Mouse (Mus musculus): ENCODE measurements around the gene Ndufc1. TPM values are rescaled to one million over a fixed set of nuclear protein-coding genes. Genes with fewer than 3 reads are reported as not detected.
"Not testable (repeated sequence)": the region's sequence is repeated elsewhere in the genome, so short reads cannot be mapped to it uniquely, and the experiment has no call there.

The Ndufc1 gene
- total RNA-seq, 4 experiments from 2014 or later: 257 to 292 (median 267) TPM

- DNase-seq (ENCODE audit: low spot score in 2 of 2): no peak
These were observed 12.3 kb downstream of the Ndufc1 start, which contains the start of gene Mgarp for GRCm38 (mm10) chr3:51396219-51397068. TSS of gene Mgarp (minus strand) at chr3:51396738.

- DNase-seq (ENCODE audit: low spot score in 2 of 2): no peak
These were observed 13.2 kb downstream of the Ndufc1 start for GRCm38 (mm10) chr3:51395461-51396145.

GRCm38 (mm10) chr3:51394881-51395280 is 13.9 kb downstream of the Ndufc1 start:
- no peak for DNase-seq (ENCODE audit: low spot score in 2 of 2)

DNA sequence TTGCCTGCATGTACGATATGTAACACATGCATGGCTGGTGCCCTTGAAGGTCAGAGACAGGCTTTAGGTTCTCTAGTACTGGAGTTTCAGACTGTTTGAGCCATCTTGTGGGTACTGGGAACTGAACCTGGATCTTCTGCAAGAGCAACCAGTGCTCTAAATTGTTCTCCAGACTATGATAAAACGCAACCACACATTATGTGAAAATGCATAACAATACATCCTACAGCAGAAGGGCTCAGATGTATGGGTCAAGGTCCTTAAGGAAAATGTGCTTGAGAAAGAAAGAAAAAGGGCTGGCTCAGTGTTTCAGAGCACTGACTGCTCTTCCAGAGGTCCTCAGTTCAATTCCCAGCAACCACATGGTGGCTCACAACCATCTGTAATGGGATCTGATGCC is 15.1 kb downstream of the Ndufc1 start:
- no peak for DNase-seq (ENCODE audit: low spot score in 2 of 2)

- not testable (repeated sequence) for DNase-seq (ENCODE audit: low spot score in 2 of 2)
These were observed 15.8 kb downstream of the Ndufc1 start for GRCm38 (mm10) chr3:51393018-51393417.

DNA sequence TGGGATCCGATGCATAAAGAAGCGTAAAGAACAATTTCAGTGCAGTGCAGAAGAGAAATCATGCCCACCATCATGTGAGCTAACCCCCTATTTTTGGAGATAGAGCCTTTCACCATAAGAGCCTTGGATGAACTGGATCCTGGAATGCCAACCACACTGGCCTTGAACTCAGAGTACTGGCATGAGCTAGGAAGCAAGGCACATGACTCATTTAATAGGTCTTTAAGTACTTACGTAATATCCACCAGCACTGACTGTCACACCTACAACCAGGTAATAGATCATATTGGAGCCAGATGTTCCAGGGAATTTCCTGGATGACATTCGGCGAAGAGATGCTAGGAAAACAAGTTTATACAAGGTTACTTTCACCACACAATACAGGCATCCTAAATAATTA is 17.2 kb downstream of the Ndufc1 start:
- no peak for DNase-seq (ENCODE audit: low spot score in 2 of 2)

DNA sequence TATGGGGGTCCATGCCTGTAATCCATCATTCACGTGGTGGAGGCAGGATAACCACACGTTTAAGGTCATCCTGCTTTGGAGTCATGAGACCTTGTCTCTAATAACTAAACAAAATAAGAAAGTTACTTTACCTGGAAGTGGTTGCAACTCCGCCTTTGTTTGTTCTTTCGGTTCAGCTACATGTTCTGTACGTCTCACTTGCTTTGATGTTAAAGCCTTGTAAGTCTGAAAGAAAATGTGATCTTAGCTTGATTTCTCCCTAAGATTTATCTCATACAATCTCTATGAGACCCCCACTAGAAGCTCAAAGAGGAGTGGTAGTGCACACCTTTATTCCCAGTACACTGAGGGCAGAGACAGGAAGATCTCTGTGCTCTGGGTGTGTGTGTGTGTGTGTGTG is 17.7 kb downstream of the Ndufc1 start:
- no peak for DNase-seq (ENCODE audit: low spot score in 2 of 2)

GRCm38 (mm10) chr3:51388904-51389303 is 19.9 kb downstream of the Ndufc1 start:
- no peak for DNase-seq (ENCODE audit: low spot score in 2 of 2)

- DNase-seq (ENCODE audit: low spot score in 2 of 2): no peak
These were observed 20.9 kb downstream of the Ndufc1 start for GRCm38 (mm10) chr3:51387868-51388381.

DNA sequence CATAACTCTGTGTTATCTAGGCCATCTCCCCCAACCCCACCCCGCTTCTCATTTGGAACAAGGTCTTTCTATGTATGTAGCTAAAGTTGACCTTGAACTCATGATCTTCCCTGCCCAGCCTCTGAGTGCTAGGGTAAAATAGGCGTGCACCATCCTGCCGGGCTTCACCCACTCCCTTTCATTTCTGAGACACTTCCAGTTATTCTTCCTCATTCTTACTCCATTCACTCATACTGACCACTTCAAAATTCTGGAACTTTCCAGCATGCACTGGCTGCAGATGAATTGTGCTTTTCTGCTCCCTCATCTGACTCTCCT is 21.7 kb downstream of the Ndufc1 start:
- no peak for DNase-seq (ENCODE audit: low spot score in 2 of 2)

- no peak for DNase-seq (ENCODE audit: low spot score in 2 of 2)
These were observed 22.2 kb downstream of the Ndufc1 start for GRCm38 (mm10) chr3:51386441-51387133.

GRCm38 (mm10) chr3:51383409-51383808 is 25.4 kb downstream of the Ndufc1 start:
- no peak for DNase-seq (ENCODE audit: low spot score in 2 of 2)

DNA sequence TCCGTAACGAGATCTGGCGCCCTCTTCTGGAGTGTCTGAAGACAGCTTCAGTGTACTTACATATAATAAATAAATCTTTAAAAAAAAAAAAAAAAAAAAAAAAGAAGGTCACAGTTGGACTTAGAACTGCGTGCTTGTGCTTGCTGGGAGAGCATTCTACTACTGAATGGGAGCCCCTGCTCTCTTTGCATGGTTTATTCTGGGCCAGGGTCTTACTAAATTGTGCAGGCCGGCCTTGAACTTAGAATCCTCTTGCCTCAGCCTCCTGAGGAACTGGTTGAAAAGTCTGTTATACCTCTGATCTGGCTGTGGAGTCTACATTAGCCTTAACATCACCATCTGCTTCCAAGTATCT is 28.2 kb downstream of the Ndufc1 start:
- no peak for DNase-seq (ENCODE audit: low spot score in 2 of 2)

DNA sequence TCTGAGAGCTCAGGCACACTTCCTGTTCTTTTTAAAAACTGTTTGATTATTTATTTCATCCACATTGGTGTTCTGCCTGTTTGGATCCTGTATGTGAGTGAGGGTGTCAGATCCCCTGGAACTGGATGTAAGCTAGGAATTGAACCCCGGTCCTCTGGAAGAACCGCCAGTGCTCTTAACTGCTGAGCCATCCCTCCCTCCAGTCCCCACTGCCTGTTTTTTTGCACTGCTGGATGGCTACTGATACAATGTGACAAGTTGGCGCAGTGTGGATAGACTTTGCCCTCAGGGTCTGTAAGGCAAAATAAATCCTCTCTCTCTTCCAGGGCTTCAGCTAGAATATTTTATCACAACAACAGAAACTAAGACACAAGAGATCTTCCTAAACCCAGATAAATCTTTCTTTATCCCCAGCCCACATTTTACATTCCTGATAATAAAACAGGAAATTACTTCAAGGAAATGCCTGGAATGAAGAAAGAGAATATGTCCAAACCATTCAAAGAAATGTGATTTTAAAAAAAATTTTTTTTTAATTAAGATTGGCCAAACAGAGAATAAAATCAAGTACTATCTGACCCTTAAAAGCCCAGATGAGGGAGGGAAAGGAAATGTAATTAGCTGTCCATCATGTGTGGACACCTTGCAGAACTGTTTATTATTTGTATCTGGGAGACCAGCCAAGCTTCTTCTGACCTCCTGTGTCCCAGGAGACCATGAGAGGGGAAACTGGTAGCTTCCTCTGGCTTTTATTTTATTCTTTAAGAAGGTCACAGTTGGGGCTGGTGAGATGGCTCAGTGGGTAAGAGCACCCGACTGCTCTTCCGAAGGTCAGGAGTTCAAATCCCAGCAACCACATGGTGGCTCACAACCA is 28.8 kb downstream of the Ndufc1 start:
- DNase-seq (ENCODE audit: low spot score in 2 of 2): no peak

GRCm38 (mm10) chr3:51378665-51378946 is 30.2 kb downstream of the Ndufc1 start:
- DNase-seq (ENCODE audit: low spot score in 2 of 2): no peak

- no peak for DNase-seq (ENCODE audit: low spot score in 2 of 2)
These were observed 30.7 kb downstream of the Ndufc1 start for GRCm38 (mm10) chr3:51377878-51378664.

GRCm38 (mm10) chr3:51375307-51376265 is 33.2 kb downstream of the Ndufc1 start:
- no peak for DNase-seq (ENCODE audit: low spot score in 2 of 2)

DNA sequence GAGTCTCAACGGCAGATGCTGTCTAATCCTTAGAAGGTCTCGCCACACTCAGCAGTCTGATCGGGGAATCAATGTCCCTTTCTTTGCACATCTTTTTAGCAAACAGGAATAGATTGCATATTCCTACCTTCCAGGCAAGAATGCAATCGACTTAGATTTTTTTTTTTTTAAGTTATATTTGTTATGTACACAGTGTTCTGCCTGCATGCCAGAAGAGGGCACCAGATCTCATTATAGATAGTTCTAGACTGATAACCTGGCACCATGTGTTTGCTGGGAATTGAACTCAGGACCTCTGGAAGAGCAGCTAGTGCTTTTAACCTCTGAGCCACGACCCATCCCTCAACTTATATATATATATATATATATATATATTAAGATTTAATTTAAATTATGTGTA is 35.2 kb downstream of the Ndufc1 start:
- no peak for DNase-seq (ENCODE audit: low spot score in 2 of 2)

GRCm38 (mm10) chr3:51372883-51373282 is 35.9 kb downstream of the Ndufc1 start:
- DNase-seq (ENCODE audit: low spot score in 2 of 2): no peak

All from layer of hippocampus, adult 8-10 months (tissue).